Mouse (Mus musculus) liver, embryonic 11.5 days (tissue): ENCODE data around the gene Grik3. TPM values are rescaled to one million over a fixed set of nuclear protein-coding genes. Genes with fewer than 3 reads are reported as not detected.
A peak's percentile ranks its signal among the peaks of the same experiment; 100 is the strongest.

Source experiments
- ATAC-seq: fragments of 200-750 bp; cut with Nextera tagmentation; replicated peaks from 2 replicates; pipeline ENCODE4 v1.8.0; 2017; ENCODE audit warnings: moderate number of reproducible peaks, mild to moderate bottlenecking, moderate TSS enrichment, moderate library complexity; ENCODE audit not compliant: low FRiP score
- DNase-seq: peaks from one replicate; pipeline ENCODE4 v3.0.0-alpha.2; 2017; ENCODE audit warnings: low spot score
- H3K27ac ChIP-seq: fragments of 300-500 bp; sonication (generic); 2 replicates; pipeline ENCODE4 v1.5.1; 2014; ENCODE audit warnings: mild to moderate bottlenecking, low read depth, low read length, control low read depth
- H3K27me3 ChIP-seq: fragments of 300-500 bp; sonication (generic); replicated peaks from 2 replicates; pipeline ENCODE4 v1.6.1; 2014; ENCODE audit warnings: low read length, mixed read lengths; ENCODE audit not compliant: control insufficient read depth, insufficient read depth
- H3K36me3 ChIP-seq: fragments of 300-500 bp; sonication (generic); 2 replicates; pipeline ENCODE4 v1.6.1; 2014; ENCODE audit warnings: mild to moderate bottlenecking, low read length, moderate library complexity, mixed read lengths; ENCODE audit not compliant: control insufficient read depth, insufficient read depth
- H3K4me1 ChIP-seq: fragments of 300-500 bp; sonication (generic); replicated peaks from 2 replicates; pipeline ENCODE4 v1.6.1; 2014; ENCODE audit warnings: low read length, mixed read lengths; ENCODE audit not compliant: control insufficient read depth, insufficient read depth
- H3K4me2 ChIP-seq: fragments of 300-500 bp; sonication (generic); 2 replicates; pipeline ENCODE4 v1.6.1; 2014; ENCODE audit warnings: mild to moderate bottlenecking, control low read depth, moderate library complexity
- H3K4me3 ChIP-seq: fragments of 300-500 bp; sonication (generic); 2 replicates; pipeline ENCODE4 v1.5.1; 2014; ENCODE audit warnings: low read depth, low read length, control low read depth
- H3K9ac ChIP-seq: fragments of 300-500 bp; sonication (generic); 2 replicates; pipeline ENCODE4 v1.6.1; 2014; ENCODE audit warnings: low read depth, low read length, control low read depth
- H3K9me3 ChIP-seq: fragments of 300-500 bp; sonication (generic); 2 replicates; pipeline ENCODE4 v1.6.1; 2016; ENCODE audit warnings: low read length, inconsistent platforms, mixed read lengths; ENCODE audit not compliant: control insufficient read depth
- WGBS: fragments of 180-500 bp; shearing (Covaris S2); extraction: QIAGEN DNeasy Blood & Tissue Kit; methylation state at CpG from one replicate; pipeline ENCODE4 v1.1.7; 2014; 5-methylcytosine and 5-hydroxymethylcytosine counted together
- polyA plus RNA-seq: library from polyadenylated mRNA; unstranded; fragments of >200 nt; fragmentation: Nextera tagmentation; extraction: Ambion mirVana; gene quantifications from 2 replicates; pipeline ENCODE4 v1.2.1, GENCODE M21; 2014

The Grik3 gene
- 0.01 and 0.06 TPM in 2 replicates for polyA plus RNA-seq

DNA sequence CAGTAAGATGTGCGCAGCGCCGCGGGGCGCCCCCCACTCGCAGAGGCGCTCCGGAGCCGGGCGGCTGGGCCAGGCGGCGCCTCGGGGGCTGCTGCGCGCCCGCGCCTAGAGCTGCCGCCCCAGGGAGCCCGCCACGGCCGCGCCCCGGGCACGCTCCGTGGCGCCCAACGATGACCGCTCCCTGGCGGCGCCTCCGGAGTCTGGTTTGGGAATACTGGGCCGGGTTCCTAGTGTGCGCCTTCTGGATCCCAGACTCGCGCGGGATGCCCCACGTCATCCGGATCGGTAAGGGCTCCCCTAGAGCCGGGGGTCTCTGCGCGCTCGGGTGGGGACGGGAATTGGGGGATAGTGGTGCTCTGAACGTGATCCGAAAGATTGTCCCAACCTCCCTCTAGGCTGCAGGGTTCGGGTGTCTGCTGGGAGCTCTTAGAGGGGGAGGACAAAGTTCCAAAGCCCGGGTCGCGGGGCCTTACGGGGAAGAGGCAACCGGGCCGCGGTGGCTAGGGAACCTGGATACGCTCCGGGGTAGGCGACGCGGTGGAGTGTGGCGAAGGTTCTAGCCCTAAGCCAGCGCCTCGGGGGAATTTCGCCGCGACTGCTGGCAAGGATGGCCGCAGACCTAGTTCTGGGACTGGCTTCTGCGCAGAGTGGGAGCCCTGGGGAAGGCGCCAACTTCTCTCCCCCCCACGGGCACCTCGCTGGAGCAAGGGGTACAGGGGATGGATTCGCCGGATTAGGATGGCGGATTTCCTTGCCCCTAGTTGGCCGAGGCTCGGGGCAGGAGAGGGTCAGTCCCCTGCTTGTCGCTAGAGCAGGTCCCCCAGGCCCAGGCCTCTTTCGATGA, at the start of gene Grik3:
Gene Grik3 (plus strand): TSS at position 40 of the 844 bp plus-strand sequence.
- no peak within 1 kb of the TSS for H3K9ac ChIP-seq
- whole genome bisulfite sequencing: 2% methylated on average over 75 of the region's 77 CpGs

GRCm38 (mm10) chr4:125441821-125442220, 48.7 kb upstream of the Grik3 start:
- Histone ChIP-seq H3K36me3 (no peaks in the 10 kb centered on the region), H3K27me3 (peaks cover 6% of the 10 kb centered on the region; the same call in 1 of the 2 replicates), H3K4me3 (no peak overlapping the region), H3K27ac (no peak overlapping the region), H3K9me3 (no peaks in the 10 kb centered on the region), H3K9ac (no peak overlapping the region), H3K4me2 (no peak overlapping the region), H3K4me1 (no peaks in the 10 kb centered on the region)
- DNase-seq (no peak), ATAC-seq (no peak)
- 79% methylated on average over 4 of the region's 4 CpGs for WGBS

More for the DNA sequence above, at the start of gene Grik3:
- ATAC-seq (no peak), DNase-seq (no peak)
- Histone ChIP-seq H3K9me3 (no peaks in the 10 kb centered on the region), H3K4me1 (peaks cover 2% of the 10 kb centered on the region; the same call in 1 of the 2 replicates), H3K27me3 (peaks cover 98% of the 10 kb centered on the region), H3K4me3 (peak within 1 kb of the TSS; percentile 20), H3K4me2 (peak within 1 kb of the TSS; percentile 47), H3K27ac (no peak within 1 kb of the TSS), H3K36me3 (no peaks in the 10 kb centered on the region)

- H3K9me3 ChIP-seq: no peaks in the 10 kb centered on the region
- WGBS: 76% methylated on average over 7 of the region's 7 CpGs
- ATAC-seq (no peak), DNase-seq (no peak)
- no peak overlapping the region for H3K27ac ChIP-seq
- H3K36me3 ChIP-seq: no peaks in the 10 kb centered on the region
- H3K4me3 ChIP-seq: no peak overlapping the region
- H3K9ac ChIP-seq: no peak overlapping the region
- no peak overlapping the region for H3K4me2 ChIP-seq
- peaks cover 6% of the 10 kb centered on the region; the same call in 1 of the 2 replicates for H3K27me3 ChIP-seq
- H3K4me1 ChIP-seq: no peaks in the 10 kb centered on the region
These were observed 46.1 kb upstream of the Grik3 start for GRCm38 (mm10) chr4:125444366-125444765.

DNA sequence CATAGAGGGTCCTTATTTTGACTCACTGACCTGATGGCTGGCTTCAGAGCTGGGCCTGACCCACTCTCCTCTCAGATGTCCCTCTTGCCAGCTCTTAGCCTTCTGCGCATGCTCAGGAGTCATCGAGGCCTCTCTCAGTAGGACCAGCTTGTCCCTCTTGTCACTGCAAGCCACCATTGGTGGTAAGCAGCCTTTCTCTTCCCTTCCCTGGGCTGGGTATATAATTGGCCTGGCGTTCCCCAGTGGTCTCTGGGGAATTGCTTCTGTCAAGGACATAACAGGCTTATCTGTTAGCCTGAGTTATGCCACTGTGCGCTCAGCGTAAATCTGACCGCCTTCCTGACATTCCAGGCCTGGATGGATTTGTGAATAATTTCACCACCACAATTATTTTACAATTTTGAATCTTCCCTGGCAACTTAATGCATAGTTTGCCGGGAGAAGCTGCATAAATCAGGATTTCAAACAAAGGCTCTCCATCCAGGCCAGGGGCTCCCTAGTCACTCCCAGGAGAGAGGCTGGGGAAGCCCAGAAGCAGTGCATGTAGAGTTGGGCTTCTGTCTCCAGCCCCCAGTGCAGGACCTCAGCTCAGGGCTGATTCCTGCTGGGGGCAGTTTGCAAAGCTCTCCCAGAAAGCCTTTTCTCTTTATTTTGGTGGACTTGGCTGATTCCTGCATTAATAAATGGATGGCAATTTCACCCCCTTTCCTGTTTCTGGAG, 39.7 kb upstream of the Grik3 start:
- no peak overlapping the region for H3K4me2 ChIP-seq
- DNase-seq: no peak
- 66% methylated on average over 7 of the region's 7 CpGs for WGBS
- H3K9me3 ChIP-seq: no peaks in the 10 kb centered on the region
- no peaks in the 10 kb centered on the region for H3K4me1 ChIP-seq
- no peak overlapping the region for H3K4me3 ChIP-seq
- no peak for ATAC-seq
- no peak overlapping the region for H3K27ac ChIP-seq
- no peaks in the 10 kb centered on the region for H3K36me3 ChIP-seq
- no peaks in the 10 kb centered on the region for H3K27me3 ChIP-seq
- H3K9ac ChIP-seq: no peak overlapping the region

DNA sequence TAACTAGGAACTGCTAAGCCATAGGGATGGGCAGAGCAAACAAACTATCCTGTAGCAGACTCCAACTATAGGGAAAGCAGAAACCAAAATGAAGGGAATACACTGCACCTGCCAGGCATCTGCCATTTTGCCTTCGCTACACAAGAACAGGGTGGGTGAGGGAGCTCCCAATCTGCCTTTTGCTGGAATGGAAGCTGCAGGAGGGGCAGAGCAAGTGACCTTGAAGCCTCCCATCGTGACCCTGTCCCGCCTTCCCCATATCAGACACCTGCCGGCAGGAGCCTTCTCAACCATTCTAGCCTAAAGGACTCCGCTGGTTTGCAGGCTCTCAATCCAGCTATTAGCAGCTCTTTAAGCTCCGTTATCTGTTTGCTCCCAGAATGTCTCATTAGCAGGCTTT, 38.7 kb upstream of the Grik3 start:
- no peak overlapping the region for H3K4me2 ChIP-seq
- no peak overlapping the region for H3K9ac ChIP-seq
- no peak overlapping the region for H3K27ac ChIP-seq
- 29% methylated on average over 6 of the region's 6 CpGs for WGBS
- no peaks in the 10 kb centered on the region; the same call in 1 of the 2 replicates for H3K27me3 ChIP-seq
- H3K36me3 ChIP-seq: no peaks in the 10 kb centered on the region
- ATAC-seq (no peak), DNase-seq (no peak)
- no peaks in the 10 kb centered on the region for H3K9me3 ChIP-seq
- no peaks in the 10 kb centered on the region for H3K4me1 ChIP-seq
- H3K4me3 ChIP-seq: no peak overlapping the region

DNA sequence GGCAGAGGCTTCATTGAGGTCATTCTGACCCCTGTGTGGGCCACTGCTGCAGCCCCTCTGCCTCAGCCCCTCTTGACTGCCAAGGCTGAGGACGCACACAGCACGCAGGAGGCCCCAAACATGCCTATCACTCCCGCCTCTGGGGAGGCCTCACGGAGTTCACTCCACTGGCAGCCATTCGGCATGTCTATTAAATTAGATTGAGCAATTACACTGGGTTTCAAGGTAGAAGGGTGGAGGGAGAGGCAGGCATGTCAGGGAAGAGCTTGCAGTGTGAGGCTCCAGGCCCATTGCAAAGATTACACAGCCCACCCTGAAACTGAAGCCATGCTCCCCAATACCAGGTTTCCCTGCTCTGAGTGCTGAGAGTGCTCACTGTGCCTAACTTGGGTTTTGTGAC, 34.0 kb upstream of the Grik3 start:
- WGBS: 59% methylated on average over 5 of the region's 5 CpGs
- no peak overlapping the region for H3K4me3 ChIP-seq
- H3K36me3 ChIP-seq: no peaks in the 10 kb centered on the region
- no peak overlapping the region for H3K9ac ChIP-seq
- no peak overlapping the region for H3K4me2 ChIP-seq
- DNase-seq (no peak), ATAC-seq (no peak)
- H3K27ac ChIP-seq: no peak overlapping the region
- H3K9me3 ChIP-seq: no peaks in the 10 kb centered on the region
- no peaks in the 10 kb centered on the region; the same call in 1 of the 2 replicates for H3K27me3 ChIP-seq
- no peaks in the 10 kb centered on the region for H3K4me1 ChIP-seq

GRCm38 (mm10) chr4:125457152-125458093, 33.1 kb upstream of the Grik3 start:
- no peaks in the 10 kb centered on the region for H3K4me1 ChIP-seq
- no peaks in the 10 kb centered on the region for H3K9me3 ChIP-seq
- DNase-seq (no peak), ATAC-seq (no peak)
- no peaks in the 10 kb centered on the region for H3K36me3 ChIP-seq
- no peak overlapping the region for H3K4me2 ChIP-seq
- no peaks in the 10 kb centered on the region; the same call in 1 of the 2 replicates for H3K27me3 ChIP-seq
- no peak overlapping the region for H3K27ac ChIP-seq
- no peak overlapping the region for H3K9ac ChIP-seq
- H3K4me3 ChIP-seq: no peak overlapping the region
- WGBS: 25% methylated on average over 11 of the region's 11 CpGs

DNA sequence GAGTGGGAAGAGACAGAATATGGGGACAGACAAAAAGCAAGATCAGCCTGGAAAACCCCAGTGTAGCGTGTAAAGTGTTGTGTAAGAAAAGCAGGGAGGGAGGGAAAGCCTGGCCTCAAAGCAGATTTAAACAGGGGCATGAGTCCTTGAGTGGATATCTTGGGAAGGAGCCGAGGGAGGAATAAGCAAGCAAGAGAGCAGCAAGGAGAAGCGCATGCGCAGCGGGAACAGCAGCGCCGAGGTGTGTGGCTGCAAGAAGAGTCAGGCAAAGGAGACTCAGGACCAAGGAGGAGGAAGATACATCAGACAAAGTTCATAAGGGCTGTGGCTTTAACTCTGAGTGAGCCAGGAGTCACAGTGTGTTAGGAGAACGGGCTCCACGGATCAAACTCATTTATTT, 30.7 kb upstream of the Grik3 start:
- Histone ChIP-seq H3K27ac (no peak overlapping the region), H3K9ac (no peak overlapping the region), H3K4me3 (no peak overlapping the region), H3K9me3 (no peaks in the 10 kb centered on the region), H3K36me3 (no peaks in the 10 kb centered on the region), H3K27me3 (no peaks in the 10 kb centered on the region; the same call in 1 of the 2 replicates), H3K4me2 (no peak overlapping the region), H3K4me1 (no peaks in the 10 kb centered on the region)
- ATAC-seq (no peak), DNase-seq (no peak)
- 64% methylated on average over 9 of the region's 9 CpGs for WGBS
